Mouse (Mus musculus): ENCODE results near the gene Zfp553.

Gene Zfp553

DNA sequence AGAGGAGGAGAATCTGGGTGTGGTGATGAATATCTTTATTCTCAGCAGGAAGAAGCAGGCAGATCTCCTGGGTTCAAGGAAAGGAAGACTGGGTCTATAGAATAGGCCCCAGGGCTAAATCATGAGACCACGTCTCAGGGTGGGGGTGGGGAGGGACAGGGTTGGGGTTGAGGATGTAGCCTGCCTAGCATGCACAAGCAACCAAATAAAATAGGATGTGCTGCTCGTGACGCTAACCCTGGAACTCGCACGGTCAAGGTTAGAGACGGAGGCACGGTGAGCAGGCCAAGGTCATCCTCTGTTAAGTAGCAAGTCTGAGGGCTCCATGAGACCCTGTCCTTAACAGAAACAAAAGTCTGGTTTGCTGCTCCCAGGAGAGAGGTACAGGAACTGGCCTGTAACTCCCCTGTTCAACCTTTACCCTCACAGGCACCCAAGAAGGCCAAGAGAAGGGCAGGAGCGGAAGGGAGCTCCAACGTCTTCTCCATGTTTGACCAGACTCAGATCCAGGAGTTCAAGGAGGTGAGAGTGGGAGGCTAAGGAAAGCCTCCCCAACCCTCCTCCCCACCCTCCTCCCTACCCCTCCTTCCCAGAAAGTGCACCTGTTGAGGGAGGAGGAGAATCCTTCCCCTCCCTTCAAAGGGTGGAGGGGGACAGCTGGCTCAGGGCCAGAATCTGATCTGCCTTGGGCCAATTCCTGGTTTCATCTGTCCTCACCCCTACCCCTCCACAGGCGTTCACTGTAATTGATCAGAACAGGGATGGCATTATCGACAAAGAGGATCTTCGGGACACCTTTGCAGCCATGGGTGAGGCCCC, 20.2 kb upstream of the Zfp553 start:
- no peak for DNase-seq

DNA sequence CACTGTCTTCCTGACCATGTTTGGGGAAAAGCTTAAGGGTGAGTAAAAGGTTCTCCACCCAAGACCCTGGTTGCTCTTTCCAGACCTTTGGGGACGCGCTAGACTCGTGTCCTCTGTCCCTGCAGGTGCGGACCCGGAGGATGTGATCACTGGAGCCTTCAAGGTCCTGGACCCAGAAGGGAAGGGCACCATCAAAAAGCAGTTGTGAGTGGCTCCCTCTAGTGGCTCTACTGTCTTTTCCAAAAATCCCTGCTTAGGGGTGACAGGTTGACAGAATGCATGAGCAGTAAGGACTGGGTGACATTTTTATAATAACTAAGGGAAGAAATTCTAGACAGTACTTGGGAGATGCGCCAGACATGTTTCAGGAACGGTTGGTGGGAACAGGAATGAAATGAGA, 19.4 kb upstream of the Zfp553 start:
- peak; percentile 54 for DNase-seq

DNA sequence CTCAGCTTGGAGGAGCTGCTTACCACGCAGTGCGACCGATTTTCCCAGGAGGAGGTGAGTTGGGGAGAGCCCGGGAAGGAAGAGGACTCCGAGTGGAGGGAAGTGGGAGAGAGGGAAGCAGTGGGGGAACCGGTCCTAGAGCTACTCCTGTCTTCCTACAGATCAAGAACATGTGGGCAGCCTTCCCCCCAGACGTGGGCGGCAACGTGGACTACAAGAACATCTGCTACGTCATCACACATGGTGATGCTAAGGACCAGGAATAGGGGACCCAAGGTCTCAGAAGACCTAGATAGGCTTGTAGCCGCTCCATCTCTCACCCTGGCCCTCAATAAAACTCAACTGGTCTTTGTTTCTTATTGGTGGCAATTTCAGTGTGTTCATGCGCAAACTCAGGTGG, 18.9 kb upstream of the Zfp553 start:
- no peak for DNase-seq

DNA sequence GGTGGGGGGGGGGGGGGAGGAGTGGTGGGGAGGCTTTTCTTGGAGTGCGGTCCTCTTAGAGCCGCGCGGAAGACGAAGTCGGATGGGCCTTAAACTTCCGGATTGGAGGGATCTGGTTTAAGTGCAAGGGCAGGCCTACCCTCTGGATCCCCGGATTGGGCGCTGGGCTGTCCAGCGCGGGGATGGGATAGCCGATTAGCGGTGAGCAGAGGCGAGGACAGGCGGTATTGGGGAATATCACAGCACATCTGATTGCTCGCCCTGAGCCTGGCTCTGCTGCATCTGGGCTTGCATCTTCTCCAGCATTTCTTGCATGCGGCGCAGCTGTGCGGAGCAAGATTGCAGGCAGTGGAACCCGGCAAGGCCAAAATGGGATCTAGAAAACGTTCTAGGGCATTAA, 18.3 kb upstream of the Zfp553 start:
- DNase-seq, result peak; percentile 37

DNA sequence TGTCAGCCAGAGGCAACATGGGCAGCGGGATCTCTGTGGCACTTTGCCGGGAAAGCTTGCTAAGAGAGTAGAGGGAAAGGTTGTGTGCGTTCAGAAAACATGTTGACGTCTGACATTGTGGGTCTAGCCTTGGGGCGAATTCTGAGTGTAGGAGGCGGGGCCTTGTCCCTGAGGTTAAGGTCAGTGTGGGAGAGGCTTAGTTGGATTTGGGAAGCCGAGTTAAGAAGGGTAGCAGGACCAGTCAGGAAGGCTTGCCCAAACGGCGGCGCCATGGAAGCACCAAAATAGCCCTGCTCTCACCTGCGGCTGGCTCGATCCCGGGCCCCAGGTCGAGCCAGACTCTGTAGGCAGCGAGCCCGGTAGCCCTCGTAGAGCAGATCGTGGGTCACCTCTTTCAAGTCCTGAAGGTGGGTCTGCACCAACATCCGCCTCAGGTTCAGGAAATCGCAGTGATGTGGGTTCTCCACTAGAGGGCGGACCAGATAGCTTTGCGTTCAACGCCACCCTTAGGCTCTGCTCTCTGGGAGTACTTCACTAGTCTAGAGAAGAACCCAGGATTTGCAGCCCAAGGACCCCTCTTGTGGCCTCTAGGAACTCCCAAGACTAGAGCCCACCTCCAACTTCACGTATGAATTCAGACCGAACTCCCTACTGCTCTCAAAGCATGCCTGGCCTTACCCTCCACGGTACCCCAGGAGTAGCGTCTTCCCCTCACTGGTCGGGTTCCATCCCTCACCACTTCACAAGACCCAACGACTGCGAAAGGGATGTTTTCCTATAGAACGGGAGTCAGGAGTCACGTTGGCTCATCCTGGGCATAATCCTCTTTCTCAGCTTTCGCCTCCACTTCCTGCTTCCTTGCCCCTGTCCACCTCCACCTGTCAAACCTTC, 17.6 kb upstream of the Zfp553 start:
- peak; percentile 83 for DNase-seq

DNA sequence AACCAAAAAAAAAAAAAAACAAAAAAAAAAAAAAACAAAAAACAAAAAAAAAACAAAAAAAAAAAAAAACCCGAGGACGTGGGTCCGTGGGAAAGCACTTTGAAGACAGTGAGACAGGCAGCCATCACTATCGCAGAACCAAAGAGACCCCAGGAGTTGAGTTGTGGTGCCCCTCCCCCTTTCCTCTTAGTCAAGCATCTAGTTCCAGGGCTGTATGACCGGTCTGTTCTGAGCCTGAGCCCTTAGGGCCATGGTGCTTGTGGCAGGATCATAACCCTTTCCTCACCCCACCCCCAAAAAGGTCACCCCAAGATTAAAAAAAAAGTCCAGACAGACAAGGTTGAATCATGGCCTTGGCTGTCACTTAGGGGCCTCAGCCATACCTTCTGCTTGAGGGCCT, 16.6 kb upstream of the Zfp553 start:
- DNase-seq, result no peak

DNA sequence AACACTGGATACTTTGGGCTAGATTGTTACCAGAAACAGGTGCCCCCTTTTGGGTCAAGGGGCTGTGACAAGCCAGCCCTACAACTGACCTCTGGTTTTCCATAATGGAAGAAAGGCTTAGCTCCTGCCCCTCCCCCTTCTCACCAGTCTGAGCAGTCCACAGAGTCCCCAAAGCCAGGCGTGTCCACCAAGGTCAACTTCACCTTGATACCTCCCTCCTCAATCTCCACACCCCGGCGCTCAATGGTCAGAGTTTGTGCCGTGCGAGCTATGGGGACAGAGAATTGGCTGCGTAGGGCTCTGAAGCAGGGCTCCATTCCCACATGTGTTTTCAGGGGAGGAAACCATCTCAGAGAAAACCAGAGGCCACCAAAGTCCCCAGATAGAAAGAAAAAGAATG, 15.4 kb upstream of the Zfp553 start:
- no peak for DNase-seq

DNA sequence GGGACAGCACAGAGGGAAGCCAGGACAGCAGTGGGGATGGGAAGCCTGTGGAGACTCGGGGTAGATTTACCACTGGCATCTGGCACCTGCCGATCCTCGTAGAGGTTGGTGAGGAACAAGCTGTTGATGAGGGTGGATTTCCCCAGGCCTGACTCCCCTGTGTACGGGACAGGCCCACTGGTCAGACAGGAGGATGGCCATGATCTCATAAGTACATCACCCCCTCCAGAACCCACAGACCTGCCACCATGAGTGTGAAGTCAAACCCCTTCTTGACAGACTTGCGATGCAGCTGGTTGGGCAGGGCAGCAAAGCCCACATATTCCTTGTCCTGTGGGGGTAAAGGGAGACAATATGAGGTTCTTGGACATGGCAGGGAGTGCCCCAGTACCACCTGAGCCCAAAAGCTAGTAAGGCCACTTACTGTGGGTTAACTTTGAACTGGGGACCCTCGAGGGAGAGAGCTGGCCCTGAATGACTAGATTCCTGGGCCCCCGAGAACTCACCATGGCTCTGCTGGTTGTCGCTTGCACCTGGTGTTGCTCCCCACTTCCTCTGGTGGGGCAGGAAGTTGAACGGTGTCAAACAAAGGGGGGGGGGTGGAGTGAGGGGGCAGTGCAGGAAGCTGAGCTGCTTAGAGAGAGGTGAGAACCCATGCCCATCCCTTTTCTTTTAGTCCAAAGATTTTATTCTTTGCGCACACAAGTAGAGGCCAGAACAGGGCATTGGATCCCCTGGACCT, 14.8 kb upstream of the Zfp553 start:
- DNase-seq, result no peak

DNA sequence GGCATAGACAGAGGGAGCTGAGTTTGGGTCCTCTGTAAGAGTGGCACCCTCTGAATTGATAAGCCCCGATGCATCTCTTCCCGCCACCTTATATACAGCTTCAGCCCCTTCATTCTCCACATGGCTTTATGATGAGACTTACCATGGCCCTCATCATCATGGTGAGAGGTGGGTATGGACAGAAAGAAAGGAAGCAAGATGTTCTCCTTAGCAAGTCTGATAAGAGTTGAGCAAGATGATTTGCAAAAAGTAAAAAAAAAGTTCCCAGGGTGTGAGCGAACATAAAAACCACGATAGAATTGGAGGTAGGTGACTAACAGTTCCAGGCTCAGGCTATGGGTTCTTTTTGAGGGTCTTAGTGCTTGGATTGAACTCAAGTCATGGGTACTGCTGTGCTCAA, 14.2 kb upstream of the Zfp553 start:
- DNase-seq, result no peak

DNA sequence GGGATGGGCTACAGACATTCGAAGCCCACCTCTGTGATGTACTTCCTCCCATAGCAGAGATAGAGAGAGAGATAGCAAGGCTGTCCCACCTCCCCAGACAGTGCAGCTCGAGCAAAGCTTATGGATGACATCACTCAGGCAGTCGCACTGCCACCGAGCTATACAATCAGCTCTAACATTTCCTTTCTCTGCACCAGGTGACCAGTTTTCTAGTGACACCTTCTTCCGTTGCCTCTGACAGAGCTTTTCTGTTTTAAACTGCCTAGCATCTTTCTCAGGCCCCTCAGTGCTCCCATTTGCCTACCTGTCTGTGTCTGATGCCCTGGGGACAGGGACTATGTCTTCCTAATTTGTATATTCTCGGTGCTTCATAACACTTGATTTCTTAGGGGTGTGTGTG, 12.4 kb upstream of the Zfp553 start:
- no peak for DNase-seq

DNA sequence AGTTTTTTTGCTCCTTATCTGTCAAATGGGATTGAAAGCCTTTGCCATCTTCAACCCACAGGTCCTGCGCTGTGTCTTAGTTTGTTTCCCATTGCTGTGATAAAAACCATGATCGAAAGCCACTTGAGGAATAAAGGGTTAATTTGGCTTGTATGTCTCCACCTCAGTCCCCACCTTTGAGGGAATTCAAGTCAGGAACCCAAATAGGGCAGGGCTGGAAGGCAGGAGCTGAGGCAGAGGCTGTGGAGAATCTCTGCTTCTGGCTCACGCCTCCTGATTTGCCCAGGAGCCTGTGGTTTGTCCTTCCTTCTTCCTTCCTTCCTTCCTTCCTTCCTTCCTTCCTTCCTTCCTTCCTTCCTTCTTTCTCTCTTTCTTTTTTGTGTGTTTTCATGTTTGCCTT, 9.8 kb upstream of the Zfp553 start:
- no peak for DNase-seq

DNA sequence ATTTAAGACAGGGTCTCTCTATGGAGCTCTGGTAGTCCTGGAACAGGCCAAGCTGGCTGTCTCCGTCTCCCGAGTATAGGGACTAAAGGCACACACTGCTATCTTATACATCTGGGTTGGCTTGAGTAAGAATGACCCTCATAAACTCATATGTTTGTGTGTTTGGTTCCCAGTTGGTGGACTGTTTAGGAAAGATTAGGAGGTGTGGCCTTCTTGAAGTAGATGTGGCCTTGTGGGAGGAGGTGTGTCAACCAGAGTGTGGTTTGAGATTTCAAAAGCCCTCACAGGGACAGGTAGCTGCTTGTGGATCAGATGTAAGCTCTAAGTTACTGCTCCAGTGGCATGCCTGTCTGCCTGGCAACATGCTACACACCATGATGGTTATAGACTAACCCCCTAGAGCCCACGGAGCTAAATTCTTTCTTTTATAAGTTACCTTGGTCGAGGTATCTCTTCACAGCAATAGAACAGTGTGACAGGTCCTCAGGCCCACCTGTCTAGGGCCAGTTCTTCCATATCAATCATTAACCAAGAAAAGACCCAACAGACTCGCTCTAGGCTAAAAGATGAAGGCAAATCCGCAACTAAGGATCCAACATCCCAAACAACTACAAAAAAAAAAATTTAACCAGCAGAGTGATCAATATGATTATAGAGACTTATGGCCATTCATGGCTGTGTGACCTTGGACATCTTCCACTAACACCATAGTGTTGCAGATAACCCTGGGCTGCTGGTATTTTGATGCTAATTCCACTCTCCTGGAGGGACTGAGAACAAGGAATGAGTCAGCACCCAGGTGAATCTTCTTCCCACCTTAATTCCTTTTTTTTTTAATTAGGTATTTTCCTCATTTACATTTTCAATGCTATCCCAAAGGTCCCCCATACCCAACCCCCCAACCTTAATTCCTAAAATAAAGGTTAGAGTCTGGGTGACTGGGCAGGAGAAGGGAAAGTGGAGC, 9.1 kb upstream of the Zfp553 start:
- DNase-seq, result no peak

DNA sequence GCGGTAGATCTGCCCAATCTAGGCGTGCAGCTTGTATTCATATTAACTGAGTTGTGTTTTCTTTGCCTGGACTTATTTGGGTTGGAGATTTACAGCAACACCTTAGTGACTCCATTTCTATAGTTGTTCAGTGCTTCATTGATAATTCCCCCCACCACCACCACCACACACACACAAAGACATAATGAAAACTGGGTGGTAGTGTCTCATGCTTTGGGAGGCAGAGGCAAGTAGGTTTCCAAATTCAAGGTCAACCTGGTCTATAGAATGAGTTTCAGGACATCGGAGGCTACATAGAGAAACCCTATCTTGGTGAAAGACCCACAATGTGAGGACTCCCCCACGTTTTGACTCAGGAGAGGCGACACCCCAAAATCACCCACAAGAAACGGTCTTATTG, 8.2 kb upstream of the Zfp553 start:
- DNase-seq, result no peak

DNA sequence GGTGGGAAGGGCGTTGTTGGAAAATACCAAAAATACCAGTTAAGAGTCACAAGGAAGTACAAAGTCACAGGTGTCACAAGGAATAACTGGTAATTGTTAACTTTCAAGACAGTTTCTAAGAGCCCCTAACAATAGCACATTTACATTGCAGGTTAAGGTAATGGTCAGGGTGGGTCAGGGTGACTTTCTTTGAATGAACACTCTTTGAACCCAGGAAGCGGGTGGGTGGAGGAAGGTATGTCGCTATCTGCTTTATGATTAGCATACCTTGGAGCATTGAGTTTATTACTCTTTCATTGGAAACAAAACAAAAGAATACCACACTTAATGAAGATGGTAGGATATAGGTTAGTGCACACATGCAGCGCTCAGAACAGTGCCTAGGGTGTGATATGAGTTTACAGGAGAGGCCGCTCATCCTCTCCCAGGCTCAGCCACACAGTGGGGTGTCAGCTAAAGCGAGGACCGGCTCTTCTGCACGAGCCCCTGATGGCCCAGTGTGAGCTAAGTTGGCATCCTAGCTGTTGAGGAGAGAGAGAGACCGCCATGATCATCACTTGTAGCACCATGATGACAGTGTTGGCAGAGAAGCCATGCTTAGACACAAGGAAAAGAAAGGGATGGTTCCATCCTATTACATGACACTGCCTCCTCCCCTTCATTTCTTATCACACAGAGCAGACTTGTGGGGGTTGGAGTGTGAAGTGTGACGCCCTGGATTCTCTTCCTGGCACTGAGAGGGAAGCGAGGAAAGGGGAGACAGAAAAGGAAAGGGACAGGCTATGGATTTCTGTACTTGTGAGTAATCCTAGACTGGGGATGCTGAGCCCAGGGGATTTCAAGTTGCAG, 7.5 kb upstream of the Zfp553 start:
- DNase-seq, result no peak

DNA sequence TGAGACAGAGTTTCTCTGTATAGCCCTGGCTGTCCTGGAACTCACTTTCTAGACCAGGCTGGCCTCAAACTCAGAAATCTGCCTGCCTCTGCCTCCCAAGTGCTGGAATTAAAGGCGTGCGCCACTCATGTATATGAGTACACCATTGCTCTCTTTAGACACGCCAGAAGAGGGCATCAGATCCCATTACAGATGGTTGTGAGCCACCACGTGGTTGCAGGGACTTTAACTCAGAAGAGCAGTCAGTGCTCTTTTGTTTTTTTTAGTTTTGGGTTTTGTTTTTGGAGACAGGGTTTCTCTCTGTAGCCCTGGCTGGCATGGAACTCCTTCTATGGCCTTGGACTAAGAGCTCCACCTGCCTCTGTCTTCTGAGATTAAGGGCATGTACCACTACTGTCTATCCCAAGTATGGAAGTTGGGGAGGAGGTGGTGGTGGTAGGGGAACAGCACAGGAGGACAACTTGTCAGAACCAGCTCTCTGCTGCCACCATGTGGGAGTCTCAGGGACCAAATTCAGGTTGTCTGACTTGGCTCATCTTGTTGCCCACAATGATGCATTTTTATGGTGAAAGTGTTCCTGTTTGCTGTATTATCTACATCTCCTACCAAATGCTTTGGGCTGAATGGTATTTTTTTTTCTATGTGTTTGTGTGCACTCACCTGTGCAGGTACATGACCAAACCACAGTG, 4.1 kb upstream of the Zfp553 start:
- DNase-seq, result peak; percentile 74

DNA sequence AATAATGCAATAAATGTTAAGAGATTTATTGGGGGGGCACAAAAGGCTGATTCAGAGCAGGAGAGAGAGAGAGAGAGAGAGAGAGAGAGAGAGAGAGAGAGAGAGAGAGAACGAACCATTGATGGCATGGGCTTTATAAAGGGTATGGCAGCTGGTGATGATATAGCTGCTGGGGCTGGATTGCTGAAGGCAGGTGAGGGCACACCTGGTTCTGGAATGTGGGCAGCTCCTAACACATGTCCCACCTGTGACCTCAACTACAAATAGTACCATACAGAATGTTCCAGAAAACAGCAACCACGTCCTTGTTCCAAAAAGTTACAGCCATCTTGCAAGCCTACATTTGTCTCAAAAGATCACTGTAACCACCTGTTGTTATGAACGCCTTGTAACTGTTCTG, 1.5 kb upstream of the Zfp553 start:
- no peak for DNase-seq

DNA sequence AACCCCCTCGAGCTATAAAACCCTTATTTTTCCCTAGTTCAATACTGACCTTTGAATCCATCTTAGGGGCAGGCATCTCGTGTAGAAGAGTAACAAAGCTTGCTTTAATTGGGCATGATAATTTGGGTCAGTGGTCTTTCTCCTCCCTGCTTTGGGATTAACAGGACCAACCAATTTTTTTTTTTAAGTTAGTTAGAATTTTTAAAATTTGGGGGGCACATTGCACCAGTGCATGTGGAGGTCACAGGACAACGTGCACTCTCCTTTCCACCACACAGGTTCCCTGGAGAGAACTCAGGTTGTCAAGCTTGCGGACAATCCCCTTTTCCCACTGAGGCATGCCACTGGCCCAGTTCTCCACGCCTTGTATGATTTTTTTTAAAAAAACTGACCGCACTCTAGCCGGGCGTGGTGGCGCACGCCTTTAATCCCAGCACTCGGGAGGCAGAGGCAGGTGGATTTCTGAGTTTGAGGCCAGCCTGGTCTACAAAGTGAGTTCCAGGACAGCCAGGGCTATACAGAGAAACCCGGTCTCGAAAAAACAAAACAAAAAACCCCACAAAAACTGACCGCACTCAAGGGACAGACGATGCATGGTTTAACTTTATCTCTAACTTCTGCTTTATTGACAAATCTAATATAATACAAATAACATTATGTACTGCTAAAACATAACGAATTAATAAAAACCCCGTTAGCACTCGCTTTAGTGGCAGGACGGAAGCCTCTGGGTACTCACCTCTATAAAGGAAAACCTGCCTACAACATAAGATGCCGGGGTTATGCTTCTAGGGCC, 837 bp upstream of the Zfp553 start:
- peak; percentile 20 for DNase-seq

DNA sequence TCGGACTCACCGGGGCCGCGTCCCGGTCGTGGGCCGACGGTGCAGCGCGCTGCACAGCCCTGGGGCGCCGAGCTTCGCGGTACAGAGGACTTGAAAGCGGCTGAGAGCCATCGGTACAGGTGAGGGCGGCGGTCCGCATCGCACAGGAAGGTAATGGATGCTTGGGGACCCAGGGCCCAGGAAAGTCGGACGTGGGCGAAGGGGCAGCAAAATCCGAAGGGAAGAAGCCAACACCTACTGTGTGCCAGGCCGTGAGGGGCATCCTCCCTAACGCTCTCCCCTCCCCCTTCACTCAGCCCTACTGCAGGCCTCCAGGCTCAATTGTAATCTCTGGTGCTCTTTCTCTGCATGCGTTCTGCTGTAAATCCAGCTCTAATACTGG, 498 bp downstream of the Zfp553 start:
- peak; percentile 66 for DNase-seq

DNA sequence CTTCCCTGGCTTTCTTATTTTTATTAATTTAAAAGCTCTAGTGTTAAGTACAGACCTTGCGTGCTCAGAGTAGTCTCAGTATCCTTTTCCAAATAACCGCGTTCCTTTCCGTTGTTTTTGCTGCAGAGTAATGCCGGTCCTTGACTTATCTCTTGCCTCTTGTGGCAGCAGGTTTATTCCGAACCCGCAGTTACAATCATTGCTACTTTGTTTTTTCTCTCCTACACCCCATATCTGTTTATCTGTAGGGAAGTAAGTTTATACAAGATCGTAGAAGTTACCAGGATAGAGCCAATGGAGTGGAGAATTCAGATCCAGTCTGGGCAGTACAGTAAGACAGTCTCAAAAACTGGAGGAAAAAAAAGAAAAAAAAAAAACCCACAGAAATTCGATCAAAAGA, 904 bp downstream of the Zfp553 start:
- DNase-seq, result no peak

DNA sequence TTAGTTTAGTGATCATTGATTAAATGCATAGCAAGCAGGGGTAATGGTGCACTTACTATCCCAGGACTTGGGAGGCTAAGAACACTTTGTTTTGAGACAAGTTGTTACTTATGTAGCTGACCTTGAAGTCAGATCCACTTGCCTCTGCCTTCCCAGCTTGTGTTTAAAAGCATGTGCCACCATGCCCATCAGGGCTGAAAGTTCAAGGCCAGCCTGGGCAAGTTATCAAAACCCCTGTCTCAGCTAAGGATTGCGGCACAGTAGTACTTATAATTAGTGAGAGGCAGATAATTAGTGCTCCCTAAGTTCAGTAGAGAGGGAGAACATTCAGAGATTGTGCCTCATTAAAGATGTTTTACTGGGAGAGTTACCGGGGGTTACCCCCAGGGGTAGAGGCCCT, 1.9 kb downstream of the Zfp553 start:
- no peak for DNase-seq
